Mouse (Mus musculus) C2C12 (cell line): ENCODE measurements around the gene Wrap73. TPM values are rescaled to one million over a fixed set of nuclear protein-coding genes. Genes with fewer than 3 reads are reported as not detected.

ENCODE experiments used
- H3K27me3 ChIP-seq: one replicate; pipeline ENCODE4 v1.6.1; 2011; ENCODE audit not compliant: control insufficient read depth, insufficient read depth, insufficient read length
- H3K36me3 ChIP-seq: one replicate; pipeline ENCODE4 v1.6.1; 2011; ENCODE audit not compliant: control insufficient read depth, insufficient read depth
- H3K4me3 ChIP-seq: one replicate; pipeline ENCODE4 v1.5.1; 2011; ENCODE audit warnings: mild to moderate bottlenecking, control low read depth; ENCODE audit not compliant: poor library complexity, insufficient read depth, severe bottlenecking
- H3K79me2 ChIP-seq: one replicate; pipeline ENCODE4 v1.6.1; 2011; ENCODE audit not compliant: control insufficient read depth, insufficient read depth
- H3K79me3 ChIP-seq: one replicate; pipeline ENCODE4 v1.6.1; 2011; ENCODE audit warnings: low read depth, control low read depth
- H3ac ChIP-seq: one replicate; pipeline ENCODE3; 2011; ENCODE audit warnings: low read depth; ENCODE audit not compliant: control insufficient read depth, insufficient read length
- CEBPB ChIP-seq: IDR thresholded peaks from one replicate; pipeline ENCODE4 v1.6.1; 2011; ENCODE audit warnings: low read depth, mild to moderate bottlenecking, control low read depth, moderate library complexity
- CTCF ChIP-seq: IDR thresholded peaks from one replicate; pipeline ENCODE4 v1.5.1; 2011; ENCODE audit not compliant: control insufficient read depth, insufficient read depth, insufficient read length
- FOSL1 ChIP-seq: IDR thresholded peaks from one replicate; pipeline ENCODE4 v1.8.0; 2011; ENCODE audit warnings: mild to moderate bottlenecking, low read length; ENCODE audit not compliant: poor library complexity, insufficient read depth, severe bottlenecking
- MAX ChIP-seq: IDR thresholded peaks from one replicate; pipeline ENCODE4 v1.6.1; 2011; ENCODE audit warnings: mild to moderate bottlenecking, control low read depth
- MYOD1 ChIP-seq: IDR thresholded peaks from one replicate; pipeline ENCODE4 v1.6.1; 2011; ENCODE audit warnings: low read depth; ENCODE audit not compliant: control insufficient read depth, insufficient read length
- MYOG ChIP-seq: IDR thresholded peaks from one replicate; pipeline ENCODE4 v1.6.1; 2011; ENCODE audit not compliant: control insufficient read depth, insufficient read length; ENCODE audit errors: extremely low read depth
- USF1 ChIP-seq: IDR thresholded peaks from one replicate; pipeline ENCODE4 v1.6.1; 2011; ENCODE audit warnings: low read depth, mild to moderate bottlenecking, control low read depth, moderate library complexity
- polyA plus RNA-seq: library from polyadenylated mRNA; unstranded; fragments of >200 nt; fragmentation: generic; extraction: Trizol; gene quantifications from one replicate; pipeline ENCODE4 v1.2.1, GENCODE M21; 2012; ENCODE audit warnings: missing spikeins

Gene Wrap73
- polyA plus RNA-seq, 1 experiment, result 21.7 TPM

DNA sequence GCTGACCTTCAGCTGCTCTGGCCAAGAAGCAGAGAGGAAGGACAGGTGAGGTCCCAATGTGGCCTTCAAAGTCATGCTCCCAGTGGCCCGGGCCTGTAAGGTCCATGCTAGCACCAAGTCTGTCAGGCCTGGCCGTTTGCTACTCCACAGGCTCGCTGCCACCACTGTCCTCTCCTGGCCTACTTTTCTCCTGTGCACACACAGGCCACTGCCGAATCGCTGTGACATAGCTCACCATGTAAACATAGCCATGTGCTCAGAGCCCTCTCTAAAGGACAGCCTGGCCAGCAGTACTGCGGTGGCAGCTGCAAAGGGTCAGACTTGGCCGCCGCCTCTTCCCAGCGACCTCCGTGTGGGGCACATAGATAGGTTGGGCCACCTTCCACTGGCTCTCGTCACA is 11.9 kb downstream of the Wrap73 start:
- Histone ChIP-seq H3K27me3 (no peaks in the 10 kb centered on the region), H3ac (no peak overlapping the region), H3K79me3 (no peaks in the 10 kb centered on the region), H3K79me2 (no peaks in the 10 kb centered on the region), H3K36me3 (peaks cover 37% of the 10 kb centered on the region), H3K4me3 (no peak overlapping the region)
- TF ChIP-seq MYOG (no peak), CTCF (no peak), MYOD1 (no peak), FOSL1 (no peak), USF1 (no peak), MAX (no peak), CEBPB (no peak)

DNA sequence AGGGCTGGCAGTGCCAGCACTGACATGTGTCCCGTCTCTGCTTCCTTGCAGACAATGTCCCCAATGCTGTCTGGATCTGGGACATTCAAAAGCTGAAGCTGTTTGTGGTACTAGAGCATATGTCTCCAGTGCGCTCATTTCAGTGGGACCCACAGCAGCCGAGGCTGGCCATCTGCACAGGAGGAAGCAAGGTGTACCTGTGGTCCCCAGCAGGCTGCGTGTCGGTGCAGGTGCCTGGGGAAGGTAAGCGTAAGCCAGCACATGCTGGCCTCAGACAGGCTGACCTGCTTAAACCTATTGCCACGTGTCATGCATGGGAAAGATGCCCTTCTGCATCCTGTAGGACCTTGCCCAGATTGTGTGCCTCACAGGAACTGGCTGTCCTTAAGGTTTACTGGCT is 13.9 kb downstream of the Wrap73 start:
- no peak for TF ChIP-seq MYOD1
- no peak for TF ChIP-seq MAX
- TF ChIP-seq CEBPB, result no peak
- no peak for TF ChIP-seq CTCF
- TF ChIP-seq FOSL1, result no peak
- TF ChIP-seq USF1, result no peak
- TF ChIP-seq MYOG, result no peak
- Histone ChIP-seq H3K79me3 (no peaks in the 10 kb centered on the region), H3ac (no peak overlapping the region), H3K4me3 (no peak overlapping the region), H3K27me3 (no peaks in the 10 kb centered on the region), H3K79me2 (no peaks in the 10 kb centered on the region), H3K36me3 (peaks cover 25% of the 10 kb centered on the region)

DNA sequence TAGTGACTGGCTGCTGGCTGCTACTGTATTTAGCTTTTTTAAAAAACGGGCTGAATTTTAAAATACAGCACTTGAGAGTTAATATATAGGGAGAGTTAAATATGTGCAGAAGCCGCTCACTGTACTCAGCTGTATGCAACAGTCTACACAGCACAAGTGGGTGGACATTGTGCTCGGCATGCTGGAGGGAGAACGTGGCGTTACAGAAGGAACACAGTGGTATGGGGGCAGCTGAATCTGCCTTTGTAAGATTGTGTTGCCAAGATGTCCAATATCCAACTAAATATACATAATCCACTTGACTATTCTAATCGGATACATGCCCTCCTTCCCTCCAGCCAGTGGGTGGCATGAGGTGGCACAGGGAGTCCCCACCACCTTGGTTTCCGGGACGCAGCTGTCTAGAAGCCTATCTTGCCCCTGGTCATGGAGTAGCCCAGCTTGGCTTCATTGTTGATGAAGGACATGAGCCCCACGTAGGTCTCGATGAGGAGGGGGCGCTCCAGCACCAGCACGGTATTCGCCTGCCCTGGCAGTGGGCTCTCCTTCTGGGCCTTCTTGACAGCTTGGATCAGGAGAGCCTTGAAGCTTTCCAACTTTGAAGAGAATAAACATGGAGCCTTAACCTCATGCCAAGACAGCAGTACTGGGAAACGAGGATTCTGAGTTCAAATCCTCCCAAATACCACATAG is 15.9 kb downstream of the Wrap73 start:
- Histone ChIP-seq H3K79me2 (no peaks in the 10 kb centered on the region), H3ac (no peak overlapping the region), H3K36me3 (peaks cover 21% of the 10 kb centered on the region), H3K4me3 (no peak overlapping the region), H3K27me3 (no peaks in the 10 kb centered on the region), H3K79me3 (no peaks in the 10 kb centered on the region)
- TF ChIP-seq USF1 (no peak), FOSL1 (no peak), CEBPB (no peak), MYOG (no peak)

DNA sequence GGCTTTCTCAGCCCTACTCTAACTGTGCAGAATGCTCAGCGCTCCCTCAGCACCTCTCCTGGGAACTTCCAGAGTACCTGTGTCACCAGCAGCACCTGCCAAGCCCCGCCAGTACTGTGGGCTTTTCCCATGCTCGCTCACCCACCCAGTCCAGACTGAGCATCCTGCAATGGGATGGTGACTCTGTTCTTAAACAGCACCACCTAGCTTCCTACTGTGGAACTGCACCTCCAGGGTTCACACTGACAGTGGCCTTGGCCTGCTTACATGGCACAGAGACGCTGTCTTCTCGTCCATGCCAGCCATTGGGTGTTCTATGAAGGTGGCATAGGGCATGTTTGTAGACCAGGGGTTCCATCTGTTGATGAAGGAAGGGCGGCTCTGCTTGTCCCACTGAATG is 16.8 kb downstream of the Wrap73 start:
- TF ChIP-seq USF1 (no peak), MAX (no peak), CEBPB (no peak), MYOD1 (no peak), CTCF (peak; percentile 92), FOSL1 (no peak)
- Histone ChIP-seq H3K36me3 (peaks cover 21% of the 10 kb centered on the region), H3K27me3 (no peaks in the 10 kb centered on the region), H3K79me3 (no peaks in the 10 kb centered on the region), H3K4me3 (no peak overlapping the region), H3ac (no peak overlapping the region), H3K79me2 (no peaks in the 10 kb centered on the region)

DNA sequence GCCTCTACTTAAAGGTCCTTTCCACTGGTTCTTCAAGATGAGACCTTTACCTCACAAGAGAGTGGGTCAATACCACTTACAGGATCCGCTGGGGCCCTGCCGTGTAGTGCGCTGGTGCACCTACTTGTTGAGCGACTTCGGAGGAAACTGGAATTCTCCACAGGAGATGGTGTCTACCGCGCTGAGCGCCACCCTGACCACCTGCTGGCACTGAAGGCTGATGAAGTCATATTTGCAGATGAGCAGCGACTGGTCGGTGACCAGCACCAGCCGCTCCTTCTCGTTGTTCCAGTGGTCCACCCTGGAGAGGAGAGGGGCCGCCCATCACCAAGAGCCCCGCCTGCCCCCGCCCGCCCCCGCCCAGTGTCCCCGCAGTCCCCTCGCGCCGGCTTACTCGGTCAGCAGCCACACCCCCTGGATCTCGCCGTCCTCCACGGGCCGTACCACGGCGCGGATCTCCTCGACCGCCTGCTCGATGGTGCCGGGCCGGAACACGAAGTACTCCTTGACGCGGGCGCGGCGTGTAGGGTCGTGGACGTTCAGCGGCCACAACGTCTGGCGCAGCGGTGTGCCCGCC is 17.9 kb downstream of the Wrap73 start:
- H3K4me3 ChIP-seq, result peak overlapping the region; percentile 63
- H3K36me3 ChIP-seq, result peaks cover 21% of the 10 kb centered on the region
- no peaks in the 10 kb centered on the region for H3K79me2 ChIP-seq
- H3K79me3 ChIP-seq, result no peaks in the 10 kb centered on the region
- TF ChIP-seq CEBPB, result no peak
- no peak for TF ChIP-seq MAX
- TF ChIP-seq FOSL1, result no peak
- TF ChIP-seq MYOD1, result no peak
- no peak for TF ChIP-seq CTCF
- TF ChIP-seq USF1, result no peak
- no peak for TF ChIP-seq MYOG
- no peaks in the 10 kb centered on the region for H3K27me3 ChIP-seq
- H3ac ChIP-seq, result peak overlapping the region; percentile 70
